Mouse (Mus musculus): ENCODE measurements at regions not wholly inside any gene's neighbourhood (a gene's known extent, or its start where the extent isn't known, plus 50 kb on each side); places are given as distances from the start of the nearest gene placed in this dataset.

- TF ChIP-seq CTCF (conservative IDR thresholded peaks at IDR 0.05; ENCODE audit: low read length) (no peak), NANOG (IDR thresholded peaks at IDR 0.05; ENCODE audit: borderline replicate concordance, low read length) (no peak)
Observed at GRCm38 (mm10) chr15:25518025-25518928, 104.0 kb upstream of the Myo10 start.
